Mouse (Mus musculus) right cerebral cortex, postnatal 4 days (tissue): ENCODE data around the gene Gm19935.

Source experiments
- DNase-seq: peaks from one replicate; pipeline ENCODE4 v3.0.0-alpha.2; 2022

Gm19935 gene

GRCm38 (mm10) chr8:90828987-90829740 lies 12.0 kb upstream of the Gm19935 start:
- no peak for DNase-seq

- peak; percentile 98 for DNase-seq
Observed at GRCm38 (mm10) chr8:90828181-90828986, 11.2 kb upstream of the Gm19935 start, which contains the start of gene Chd9. Chd9 (plus strand) TSS chr8:90828352.

GRCm38 (mm10) chr8:90825459-90825871 lies 8.3 kb upstream of the Gm19935 start:
- DNase-seq, result no peak

GRCm38 (mm10) chr8:90822443-90822842 lies 5.2 kb upstream of the Gm19935 start:
- no peak for DNase-seq

GRCm38 (mm10) chr8:90820321-90820696 lies 3.1 kb upstream of the Gm19935 start:
- no peak for DNase-seq

GRCm38 (mm10) chr8:90819561-90820320 lies 2.5 kb upstream of the Gm19935 start:
- DNase-seq, result no peak

GRCm38 (mm10) chr8:90816061-90816882 lies 921 bp downstream of the Gm19935 start:
- no peak for DNase-seq

- no peak for DNase-seq
Observed at GRCm38 (mm10) chr8:90813602-90814320, 3.4 kb downstream of the Gm19935 start.

GRCm38 (mm10) chr8:90799473-90799872 lies 17.7 kb downstream of the Gm19935 start:
- DNase-seq, result no peak

GRCm38 (mm10) chr8:90794990-90795861 lies 22.0 kb downstream of the Gm19935 start:
- DNase-seq, result peak; percentile 61

GRCm38 (mm10) chr8:90793710-90794109 lies 23.5 kb downstream of the Gm19935 start:
- DNase-seq, result peak; percentile 88

GRCm38 (mm10) chr8:90791616-90792015 lies 25.6 kb downstream of the Gm19935 start:
- no peak for DNase-seq

GRCm38 (mm10) chr8:90769791-90770190 lies 47.4 kb downstream of the Gm19935 start:
- DNase-seq, result no peak
